Mouse (Mus musculus) CD4-positive, CD25-positive, alpha-beta regulatory T cell, adult 2 months (primary cell): ENCODE data around the gene Klf5.
A peak's percentile ranks its signal among the peaks of the same experiment; 100 is the strongest.

ENCODE experiments used
- DNase-seq: peaks from one replicate; pipeline ENCODE4 v3.0.0-alpha.2; 2012; ENCODE audit warnings: low read depth, low spot score

Klf5 gene

GRCm38 (mm10) chr14:99298385-99299021 lies at the start of gene Klf5:
TSS of gene Klf5 (plus strand) at chr14:99298691.
- DNase-seq = peak; percentile 76

DNA sequence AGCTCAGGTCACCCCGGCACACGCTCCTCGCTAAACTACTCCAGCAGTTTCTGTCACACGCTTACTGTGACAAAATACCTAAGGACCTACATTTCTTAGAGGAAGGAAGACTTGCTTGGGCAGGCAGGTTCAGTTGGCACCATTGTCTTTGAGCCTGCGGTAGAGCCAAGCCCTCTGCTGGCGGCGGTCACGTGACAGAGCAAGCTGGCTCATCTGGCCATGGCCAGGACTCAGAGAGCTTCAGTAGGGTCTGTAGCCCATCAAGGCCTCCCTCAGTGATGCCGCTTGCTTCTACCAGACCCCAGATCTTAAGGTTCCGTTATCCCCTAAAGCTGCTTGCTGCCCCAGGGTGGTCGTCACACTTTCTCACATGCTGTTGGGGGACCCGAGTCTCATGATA lies 36.5 kb upstream of the Klf5 start:
- no peak for DNase-seq

GRCm38 (mm10) chr14:99263816-99264215 lies 34.7 kb upstream of the Klf5 start:
- DNase-seq = no peak

GRCm38 (mm10) chr14:99265791-99266190 lies 32.7 kb upstream of the Klf5 start:
- no peak for DNase-seq

GRCm38 (mm10) chr14:99266749-99267148 lies 31.7 kb upstream of the Klf5 start:
- DNase-seq = no peak

DNA sequence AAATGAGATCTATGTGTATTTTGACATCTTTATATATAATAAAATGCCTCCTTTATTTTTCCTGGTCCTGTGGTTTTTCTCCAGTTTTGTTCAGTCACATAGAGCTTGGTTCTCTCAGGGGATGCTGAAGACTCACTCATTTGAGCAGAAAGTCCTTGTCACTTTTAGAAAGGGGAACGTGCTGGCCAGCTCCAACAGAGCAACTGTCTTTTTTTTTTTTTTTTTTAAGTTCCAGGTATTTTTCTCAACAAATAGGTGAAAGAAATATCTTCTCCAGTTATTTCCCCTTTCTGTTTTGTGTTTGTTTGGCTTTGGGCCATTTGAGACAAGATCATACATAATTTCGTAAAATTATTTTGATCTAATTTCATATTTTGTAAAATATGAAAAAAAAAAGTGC lies 24.4 kb upstream of the Klf5 start:
- DNase-seq = no peak

DNA sequence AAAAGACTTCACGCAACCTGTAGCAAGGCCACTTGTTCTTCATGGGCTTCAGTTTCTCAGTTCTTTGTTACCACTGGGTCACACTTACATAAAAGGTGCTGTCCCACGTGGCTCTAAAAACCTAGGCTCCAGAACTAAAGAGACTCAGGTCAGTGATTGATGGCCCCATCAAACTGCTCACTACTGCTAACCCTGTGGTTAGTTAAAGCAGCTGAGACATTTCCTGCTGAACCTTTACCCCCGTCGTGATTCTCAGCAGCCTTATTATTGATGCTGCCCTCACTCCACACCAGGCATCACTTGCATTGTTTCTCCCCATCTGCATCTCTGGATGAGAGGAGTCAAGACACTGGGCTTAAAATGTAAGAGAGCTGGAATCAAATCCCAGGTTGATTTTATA lies 22.7 kb upstream of the Klf5 start:
- no peak for DNase-seq

DNA sequence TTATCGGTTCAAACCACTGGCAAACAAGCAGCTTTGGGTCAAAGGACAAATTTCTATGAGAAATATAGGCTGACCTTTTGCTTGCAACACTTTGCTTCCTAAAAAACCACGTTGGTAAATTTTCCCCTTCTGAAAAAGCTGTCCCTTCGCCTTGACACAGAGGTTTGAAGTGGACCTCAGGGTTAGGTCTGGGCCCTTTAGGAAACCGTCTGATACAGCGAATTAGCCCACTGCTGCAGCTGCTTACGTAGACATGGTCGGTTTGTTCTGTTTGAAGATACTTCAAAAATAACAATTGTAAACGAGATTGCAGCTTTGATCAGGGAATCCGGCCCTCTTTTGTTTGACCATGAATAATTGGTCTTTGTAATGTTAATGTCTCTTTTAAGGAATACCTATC lies 20.2 kb upstream of the Klf5 start:
- no peak for DNase-seq

DNA sequence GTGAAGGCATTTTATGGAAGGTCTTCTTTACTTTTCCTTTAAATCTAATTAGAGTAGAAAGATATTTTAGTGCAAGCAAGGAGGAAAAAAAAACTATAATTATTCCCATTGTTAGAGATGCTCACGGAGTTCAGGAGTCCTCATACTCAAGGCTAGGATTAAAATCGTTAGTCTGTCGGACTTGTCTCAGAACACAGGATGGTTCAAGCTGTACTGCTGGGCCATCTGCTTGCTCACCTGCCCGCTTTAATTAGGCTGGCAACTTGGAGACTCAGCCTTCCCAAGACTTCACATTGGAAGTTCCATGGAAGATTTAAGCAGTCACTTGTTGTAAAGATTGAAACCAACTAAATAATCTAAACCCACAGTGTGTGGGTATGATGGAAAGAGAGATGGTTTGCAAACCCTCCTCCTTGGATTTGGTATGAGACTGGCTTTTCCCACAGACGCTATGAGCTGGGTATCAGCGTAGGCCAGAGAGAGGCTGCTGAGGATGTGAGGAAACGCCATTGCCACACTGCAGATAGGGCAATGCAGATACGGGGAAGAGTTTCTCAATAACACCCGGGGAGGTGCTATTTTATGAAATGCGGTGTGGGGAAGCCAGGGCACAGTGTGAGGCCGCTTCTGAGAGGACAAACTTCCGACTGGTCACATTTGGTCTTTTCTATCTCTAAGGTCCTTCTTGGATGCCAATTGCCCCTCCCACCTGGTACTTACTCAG lies 19.6 kb upstream of the Klf5 start:
- DNase-seq = no peak

DNA sequence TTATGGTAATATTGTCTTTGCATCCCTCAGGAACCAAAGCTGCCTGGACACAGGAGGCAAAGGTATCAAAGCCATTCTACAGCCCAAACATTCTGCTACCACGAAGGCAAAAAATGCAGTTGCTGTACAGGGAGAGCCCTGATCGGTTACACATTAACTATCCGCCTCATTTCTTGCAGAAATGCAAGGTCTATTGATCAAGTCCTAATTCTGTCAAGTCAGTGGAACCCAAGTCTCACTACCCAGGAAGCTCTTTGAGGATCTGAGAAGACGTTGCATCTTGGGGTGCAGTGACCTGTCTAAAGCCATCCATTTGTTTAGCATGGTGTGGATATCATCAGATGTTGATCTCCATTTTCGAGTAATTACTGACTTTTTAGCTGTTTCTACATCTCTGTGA lies 18.1 kb upstream of the Klf5 start:
- DNase-seq = no peak

GRCm38 (mm10) chr14:99280825-99281433 lies 17.6 kb upstream of the Klf5 start:
- DNase-seq = no peak

GRCm38 (mm10) chr14:99285486-99285885 lies 13.0 kb upstream of the Klf5 start:
- no peak for DNase-seq

- DNase-seq = no peak
Measured at GRCm38 (mm10) chr14:99292176-99292575, 6.3 kb upstream of the Klf5 start.

DNA sequence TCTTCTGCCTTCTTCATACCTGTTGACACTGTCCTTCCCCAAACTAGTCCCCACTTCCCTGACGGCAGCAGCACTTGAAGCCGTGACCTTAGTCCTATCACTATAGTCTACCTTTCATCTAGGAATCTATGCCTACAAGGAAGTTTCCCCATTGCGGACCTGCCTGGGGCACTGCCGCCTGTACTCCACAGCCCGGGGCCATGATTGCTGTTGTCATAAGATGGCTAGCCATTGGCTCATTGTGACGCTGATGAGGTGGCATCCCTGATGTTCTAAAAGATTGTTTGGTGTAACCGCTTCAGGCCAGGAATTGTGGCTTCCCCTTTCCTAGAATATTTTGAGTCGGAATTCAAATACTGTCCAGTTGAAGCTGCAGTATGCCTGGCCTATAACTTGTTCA lies 4.1 kb upstream of the Klf5 start:
- DNase-seq = no peak

DNA sequence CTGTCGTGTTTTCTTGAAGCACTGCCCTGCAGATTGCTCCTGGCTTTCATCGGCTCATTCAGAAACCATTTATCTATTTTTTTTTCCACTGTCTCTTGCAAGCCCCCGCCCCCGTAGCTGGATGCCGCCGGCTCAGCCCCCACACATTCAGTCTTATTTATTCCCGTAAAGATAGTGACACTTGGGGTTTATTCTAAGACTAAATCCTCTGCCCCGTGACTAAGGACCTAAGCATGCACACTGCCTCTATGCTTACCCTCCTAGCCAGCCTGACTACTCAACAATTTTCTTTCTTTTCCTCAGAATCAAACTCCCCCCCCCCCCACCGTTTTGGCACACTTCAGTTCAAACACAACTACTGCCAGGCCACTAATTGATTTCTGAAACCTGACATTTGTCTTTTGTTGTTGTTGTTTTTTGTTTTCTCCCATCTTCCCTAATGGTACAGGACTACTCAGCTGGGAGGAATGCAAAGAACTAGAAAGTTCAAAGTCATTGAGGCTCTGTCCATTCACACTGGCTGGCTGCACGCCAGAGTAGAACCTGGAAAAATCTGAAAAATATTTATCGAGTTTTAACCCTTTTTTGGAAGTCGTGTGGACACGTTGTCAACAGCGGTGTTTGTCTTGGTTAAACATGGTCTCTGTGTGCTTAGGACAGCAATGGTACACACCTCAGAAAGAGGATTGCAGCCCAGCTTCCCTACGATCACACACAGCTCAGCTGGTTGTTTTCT lies 2.7 kb upstream of the Klf5 start:
- no peak for DNase-seq

DNA sequence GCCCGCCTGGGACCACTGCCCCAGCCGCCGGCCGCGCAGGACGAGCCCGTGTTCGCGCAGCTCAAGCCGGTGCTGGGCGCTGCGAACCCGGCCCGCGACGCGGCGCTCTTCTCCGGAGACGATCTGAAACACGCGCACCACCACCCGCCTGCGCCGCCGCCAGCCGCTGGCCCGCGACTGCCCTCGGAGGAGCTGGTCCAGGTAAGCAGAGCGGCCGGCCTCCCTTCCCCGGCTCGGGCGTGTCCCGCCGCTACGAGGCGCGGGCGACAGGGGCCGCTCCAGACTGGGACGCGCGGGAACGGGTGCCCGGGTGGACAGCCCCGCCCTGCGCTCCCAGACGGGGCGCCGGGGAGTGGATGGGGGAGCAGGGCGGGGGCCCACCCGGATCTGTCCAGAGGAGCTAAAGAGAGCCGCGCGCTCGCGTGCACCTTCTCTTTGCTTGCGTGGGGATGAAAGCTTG lies 561 bp downstream of the Klf5 start:
- DNase-seq = peak; percentile 26

- no peak for DNase-seq
Measured at GRCm38 (mm10) chr14:99299701-99300191, 1.3 kb downstream of the Klf5 start.

GRCm38 (mm10) chr14:99301472-99301871 lies 3.0 kb downstream of the Klf5 start:
- peak; percentile 3 for DNase-seq

- DNase-seq = no peak
Measured at GRCm38 (mm10) chr14:99304387-99304786, 5.9 kb downstream of the Klf5 start.

- DNase-seq = no peak
Measured at GRCm38 (mm10) chr14:99304997-99305792, 6.7 kb downstream of the Klf5 start.

DNA sequence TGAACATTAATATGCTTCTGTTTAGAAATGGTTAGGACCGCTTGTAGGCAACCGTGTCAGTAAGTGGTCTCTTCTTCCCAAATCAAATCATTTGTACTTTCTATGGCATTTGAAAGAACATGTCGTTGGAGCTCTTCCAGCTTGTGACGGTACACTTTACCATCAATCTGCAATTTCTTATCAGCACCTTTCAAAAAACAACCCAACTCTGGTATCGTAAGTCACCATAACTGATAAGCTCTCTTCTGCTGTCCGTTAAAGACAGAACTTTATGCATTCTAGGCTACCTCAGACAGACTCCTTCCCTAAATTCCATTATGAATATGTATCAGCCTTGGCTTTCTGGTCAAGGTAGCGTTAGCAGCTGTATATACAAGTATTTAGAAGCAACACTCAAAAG lies 7.9 kb downstream of the Klf5 start:
- no peak for DNase-seq
